Mouse (Mus musculus) lung, embryonic 16.5 days (tissue): ENCODE data around the gene Nrxn3. TPM values are rescaled to one million over a fixed set of nuclear protein-coding genes. Genes with fewer than 3 reads are reported as not detected.

Experiments
- ATAC-seq: fragments of 200-750 bp; cut with Nextera tagmentation; 2 replicates; pipeline ENCODE4 v1.8.0; 2017; ENCODE audit warnings: low read depth, mild to moderate bottlenecking, moderate library complexity
- H3K27ac ChIP-seq: fragments of 300-500 bp; sonication (generic); 2 replicates; pipeline ENCODE4 v1.5.1; 2014; ENCODE audit warnings: mild to moderate bottlenecking, control low read depth, low read length
- H3K27me3 ChIP-seq: fragments of 300-500 bp; sonication (generic); 2 replicates; pipeline ENCODE4 v1.6.1; 2014; ENCODE audit warnings: low read depth, low read length, mixed read lengths; ENCODE audit not compliant: control insufficient read depth, insufficient read depth
- H3K36me3 ChIP-seq: fragments of 300-500 bp; sonication (generic); 2 replicates; pipeline ENCODE4 v1.6.1; 2014; ENCODE audit warnings: low read length; ENCODE audit not compliant: control insufficient read depth, insufficient read depth
- H3K4me1 ChIP-seq: fragments of 300-500 bp; sonication (generic); replicated peaks from 2 replicates; pipeline ENCODE4 v1.6.1; 2014; ENCODE audit warnings: low read length, mixed read lengths; ENCODE audit not compliant: control insufficient read depth, insufficient read depth
- H3K4me2 ChIP-seq: fragments of 300-500 bp; sonication (generic); 2 replicates; pipeline ENCODE4 v1.6.1; 2014; ENCODE audit warnings: low read depth, low read length, control low read depth
- H3K4me3 ChIP-seq: fragments of 300-500 bp; sonication (generic); 2 replicates; pipeline ENCODE4 v1.5.1; 2014; ENCODE audit warnings: mild to moderate bottlenecking, low read length, control low read depth
- H3K9ac ChIP-seq: fragments of 300-500 bp; sonication (generic); 2 replicates; pipeline ENCODE4 v1.6.1; 2014; ENCODE audit warnings: low read length, control low read depth
- H3K9me3 ChIP-seq: fragments of 300-500 bp; sonication (generic); 2 replicates; pipeline ENCODE4 v1.6.1; 2016; ENCODE audit warnings: low read length; ENCODE audit not compliant: control insufficient read depth
- WGBS: fragments of 180-500 bp; shearing (Covaris S2); extraction: QIAGEN DNeasy Blood & Tissue Kit; methylation state at CpG from one replicate; pipeline ENCODE4 v1.1.7; 2014; 5-methylcytosine and 5-hydroxymethylcytosine counted together
- polyA plus RNA-seq: library from polyadenylated mRNA; unstranded; fragments of >200 nt; fragmentation: Nextera tagmentation; extraction: Ambion mirVana; gene quantifications from 2 replicates; pipeline ENCODE4 v1.2.1, GENCODE M21; 2015

Gene Nrxn3
- polyA plus RNA-seq, 1 experiment from 2014 or later = 3.1 TPM

GRCm38 (mm10) chr12:89035984-89036618 is 313.4 kb downstream of the Nrxn3 start:
- H3K4me3 ChIP-seq = no peak overlapping the region
- 72% methylated on average over 4 of the region's 4 CpGs for WGBS
- no peak for ATAC-seq
- no peaks in the 10 kb centered on the region for H3K4me1 ChIP-seq
- H3K9ac ChIP-seq = no peak overlapping the region
- H3K4me2 ChIP-seq = no peak overlapping the region
- no peaks in the 10 kb centered on the region for H3K27me3 ChIP-seq
- H3K36me3 ChIP-seq = no peaks in the 10 kb centered on the region
- no peak overlapping the region for H3K27ac ChIP-seq
- H3K9me3 ChIP-seq = no peaks in the 10 kb centered on the region

- Histone ChIP-seq H3K4me2 (no peak overlapping the region), H3K4me1 (no peaks in the 10 kb centered on the region), H3K9ac (no peak overlapping the region), H3K4me3 (no peak overlapping the region), H3K9me3 (no peaks in the 10 kb centered on the region), H3K36me3 (no peaks in the 10 kb centered on the region), H3K27me3 (no peaks in the 10 kb centered on the region), H3K27ac (no peak overlapping the region)
- ATAC-seq = no peak
Measured at GRCm38 (mm10) chr12:89040151-89040550, 317.5 kb downstream of the Nrxn3 start.

- Histone ChIP-seq H3K27ac (no peak overlapping the region), H3K36me3 (no peaks in the 10 kb centered on the region), H3K9ac (no peak overlapping the region), H3K9me3 (no peaks in the 10 kb centered on the region), H3K4me2 (no peak overlapping the region), H3K4me3 (no peak overlapping the region), H3K27me3 (no peaks in the 10 kb centered on the region), H3K4me1 (no peaks in the 10 kb centered on the region)
- WGBS = 46% methylated on average over 2 of the region's 2 CpGs
- no peak for ATAC-seq
Measured at GRCm38 (mm10) chr12:89041429-89042107, 318.9 kb downstream of the Nrxn3 start.

GRCm38 (mm10) chr12:89049279-89049678 is 326.6 kb downstream of the Nrxn3 start:
- no peak overlapping the region for H3K27ac ChIP-seq
- no peak overlapping the region for H3K9ac ChIP-seq
- H3K9me3 ChIP-seq = no peaks in the 10 kb centered on the region
- no peaks in the 10 kb centered on the region for H3K4me1 ChIP-seq
- WGBS = 44% methylated on average over 3 of the region's 3 CpGs
- no peaks in the 10 kb centered on the region for H3K27me3 ChIP-seq
- H3K36me3 ChIP-seq = no peaks in the 10 kb centered on the region
- H3K4me2 ChIP-seq = no peak overlapping the region
- ATAC-seq = no peak
- no peak overlapping the region for H3K4me3 ChIP-seq

GRCm38 (mm10) chr12:89049686-89050085 is 327.0 kb downstream of the Nrxn3 start:
- ATAC-seq = no peak
- H3K4me1 ChIP-seq = no peaks in the 10 kb centered on the region
- H3K4me3 ChIP-seq = no peak overlapping the region
- H3K9ac ChIP-seq = no peak overlapping the region
- no peaks in the 10 kb centered on the region for H3K36me3 ChIP-seq
- H3K27ac ChIP-seq = no peak overlapping the region
- H3K4me2 ChIP-seq = no peak overlapping the region
- H3K27me3 ChIP-seq = no peaks in the 10 kb centered on the region
- no peaks in the 10 kb centered on the region for H3K9me3 ChIP-seq

GRCm38 (mm10) chr12:89072436-89072835 is 349.8 kb downstream of the Nrxn3 start:
- ATAC-seq = no peak
- Histone ChIP-seq H3K4me3 (no peak overlapping the region), H3K4me2 (no peak overlapping the region), H3K9me3 (no peaks in the 10 kb centered on the region), H3K27me3 (no peaks in the 10 kb centered on the region), H3K4me1 (no peaks in the 10 kb centered on the region), H3K9ac (no peak overlapping the region), H3K27ac (no peak overlapping the region), H3K36me3 (no peaks in the 10 kb centered on the region)

- Histone ChIP-seq H3K27me3 (no peaks in the 10 kb centered on the region), H3K4me3 (no peak overlapping the region), H3K4me1 (no peaks in the 10 kb centered on the region), H3K4me2 (no peak overlapping the region), H3K9me3 (no peaks in the 10 kb centered on the region), H3K9ac (no peak overlapping the region), H3K36me3 (no peaks in the 10 kb centered on the region), H3K27ac (no peak overlapping the region)
- ATAC-seq = no peak
- WGBS = 61% methylated on average over 5 of the region's 5 CpGs
Measured at GRCm38 (mm10) chr12:89073167-89073743, 350.6 kb downstream of the Nrxn3 start.

- H3K4me3 ChIP-seq = no peak overlapping the region
- no peaks in the 10 kb centered on the region for H3K9me3 ChIP-seq
- 43% methylated on average over 10 of the region's 10 CpGs for WGBS
- no peaks in the 10 kb centered on the region for H3K27me3 ChIP-seq
- no peak overlapping the region for H3K4me2 ChIP-seq
- no peaks in the 10 kb centered on the region for H3K4me1 ChIP-seq
- ATAC-seq = no peak
- H3K36me3 ChIP-seq = no peaks in the 10 kb centered on the region
- no peak overlapping the region for H3K27ac ChIP-seq
- H3K9ac ChIP-seq = no peak overlapping the region
Measured at GRCm38 (mm10) chr12:89074551-89075295, 352.0 kb downstream of the Nrxn3 start.

- Histone ChIP-seq H3K4me2 (no peak overlapping the region), H3K27me3 (no peaks in the 10 kb centered on the region), H3K36me3 (no peaks in the 10 kb centered on the region), H3K27ac (no peak overlapping the region), H3K9me3 (no peaks in the 10 kb centered on the region), H3K9ac (no peak overlapping the region), H3K4me1 (no peaks in the 10 kb centered on the region), H3K4me3 (no peak overlapping the region)
- no peak for ATAC-seq
- WGBS = 75% methylated on average over 8 of the region's 8 CpGs
Measured at GRCm38 (mm10) chr12:89093806-89094479, 371.3 kb downstream of the Nrxn3 start.
